Mouse (Mus musculus) heart, embryonic 11.5 days (tissue): ENCODE results near the gene Zmiz1. TPM values are rescaled to one million over a fixed set of nuclear protein-coding genes. Genes with fewer than 3 reads are reported as not detected.

Source experiments
- ATAC-seq: fragments of 200-750 bp; cut with Nextera tagmentation; replicated peaks from 2 replicates; pipeline ENCODE4 v1.8.0; 2017; ENCODE audit warnings: moderate library complexity; ENCODE audit not compliant: insufficient number of reproducible peaks, low FRiP score, low TSS enrichment
- H3K27ac ChIP-seq: fragments of 300-500 bp; sonication (generic); 2 replicates; pipeline ENCODE4 v1.5.1; 2014; ENCODE audit warnings: mild to moderate bottlenecking, low read depth, low read length
- H3K27me3 ChIP-seq: fragments of 300-500 bp; sonication (generic); 2 replicates; pipeline ENCODE4 v1.6.1; 2014; ENCODE audit warnings: mild to moderate bottlenecking, low read length, mixed read lengths; ENCODE audit not compliant: control insufficient read depth, insufficient read depth
- H3K36me3 ChIP-seq: fragments of 300-500 bp; sonication (generic); 2 replicates; pipeline ENCODE4 v1.6.1; 2014; ENCODE audit warnings: mild to moderate bottlenecking, low read length, moderate library complexity, mixed read lengths; ENCODE audit not compliant: control insufficient read depth, insufficient read depth
- H3K4me1 ChIP-seq: fragments of 300-500 bp; sonication (generic); 2 replicates; pipeline ENCODE4 v1.6.1; 2014; ENCODE audit warnings: low read length; ENCODE audit not compliant: control insufficient read depth, insufficient read depth
- H3K4me2 ChIP-seq: fragments of 300-500 bp; sonication (generic); 2 replicates; pipeline ENCODE4 v1.6.1; 2014; ENCODE audit warnings: mild to moderate bottlenecking, moderate library complexity
- H3K4me3 ChIP-seq: fragments of 300-500 bp; sonication (generic); 2 replicates; pipeline ENCODE4 v1.5.1; 2014; ENCODE audit warnings: low read depth, low read length
- H3K9ac ChIP-seq: fragments of 300-500 bp; sonication (generic); 2 replicates; pipeline ENCODE4 v1.6.1; 2014; ENCODE audit warnings: mild to moderate bottlenecking, low read depth, low read length, moderate library complexity
- H3K9me3 ChIP-seq: fragments of 300-500 bp; sonication (generic); replicated peaks from 2 replicates; pipeline ENCODE4 v1.6.1; 2016; ENCODE audit warnings: low read length; ENCODE audit not compliant: control insufficient read depth
- WGBS: fragments of 180-500 bp; shearing (Covaris S2); extraction: QIAGEN DNeasy Blood & Tissue Kit; methylation state at CpG from one replicate; pipeline ENCODE4 v1.1.7; 2014; ENCODE audit not compliant: insufficient replicate concordance; 5-methylcytosine and 5-hydroxymethylcytosine counted together
- polyA plus RNA-seq: library from polyadenylated mRNA; unstranded; fragments of >200 nt; fragmentation: Nextera tagmentation; extraction: Ambion mirVana; gene quantifications from 2 replicates; pipeline ENCODE4 v1.2.1, GENCODE M21; 2014

Zmiz1 gene
- polyA plus RNA-seq, 1 experiment from 2014 or later = 34.9 TPM

- no peaks in the 10 kb centered on the region for H3K9me3 ChIP-seq
- H3K27ac ChIP-seq = no peak overlapping the region
- H3K4me2 ChIP-seq = no peak overlapping the region
- no peak overlapping the region for H3K4me3 ChIP-seq
- H3K9ac ChIP-seq = no peak overlapping the region
- WGBS = 88% methylated on average over 4 of the region's 4 CpGs
- H3K4me1 ChIP-seq = peaks cover 66% of the 10 kb centered on the region
- ATAC-seq = no peak
- no peaks in the 10 kb centered on the region for H3K27me3 ChIP-seq
- peaks cover 10% of the 10 kb centered on the region for H3K36me3 ChIP-seq
These were observed 160.2 kb downstream of the Zmiz1 start for GRCm38 (mm10) chr14:25619066-25619762.

DNA sequence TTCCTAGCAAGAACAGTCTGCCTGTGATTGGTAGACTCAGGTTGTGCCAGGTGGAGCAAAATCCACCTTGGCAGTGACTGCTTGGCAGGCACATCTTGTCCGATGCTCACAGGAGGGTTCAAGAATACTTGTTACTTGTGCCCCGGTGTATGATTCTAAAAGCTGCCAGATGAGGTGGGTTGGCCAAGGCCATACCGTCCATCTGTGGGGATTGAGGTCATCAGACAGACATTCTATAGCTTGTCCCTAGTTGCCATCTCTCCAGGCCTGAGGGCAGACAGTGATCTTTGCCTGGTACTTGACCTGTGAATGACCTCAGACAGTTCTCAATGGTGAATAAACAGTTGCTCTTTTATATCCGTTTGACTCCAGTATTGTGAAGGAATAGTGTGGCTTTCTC lies 161.8 kb downstream of the Zmiz1 start:
- peaks cover 67% of the 10 kb centered on the region for H3K4me1 ChIP-seq
- no peak overlapping the region for H3K4me2 ChIP-seq
- 57% methylated on average over 4 of the region's 4 CpGs for WGBS
- no peak overlapping the region for H3K4me3 ChIP-seq
- no peak overlapping the region for H3K27ac ChIP-seq
- H3K27me3 ChIP-seq = no peaks in the 10 kb centered on the region
- peaks cover 13% of the 10 kb centered on the region for H3K36me3 ChIP-seq
- ATAC-seq = no peak
- H3K9ac ChIP-seq = no peak overlapping the region
- H3K9me3 ChIP-seq = no peaks in the 10 kb centered on the region

DNA sequence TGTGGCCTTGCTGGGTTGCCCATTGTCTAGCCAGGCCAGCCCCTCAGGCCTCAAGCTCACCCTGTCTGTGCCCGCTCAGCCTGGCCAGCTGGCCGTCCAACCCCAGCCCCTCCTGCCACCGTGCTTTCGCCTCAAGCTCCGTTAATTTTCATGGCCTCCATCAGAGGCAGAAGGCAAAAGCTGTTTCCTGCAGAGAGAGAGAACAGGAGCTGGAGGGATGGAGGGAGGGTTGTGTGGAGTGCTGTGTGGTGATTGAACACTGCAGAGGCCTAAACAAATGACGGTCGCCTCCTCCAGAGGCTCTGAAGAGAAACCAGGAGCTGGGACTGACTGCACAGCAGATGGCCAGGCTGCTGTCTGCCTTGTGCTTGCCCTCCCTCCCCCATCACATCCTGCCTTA lies 164.7 kb downstream of the Zmiz1 start:
- H3K27ac ChIP-seq = 0 out of 2 replicates have a peak overlapping the region, but pooled peaks have one; percentile 4
- no peaks in the 10 kb centered on the region for H3K27me3 ChIP-seq
- H3K9me3 ChIP-seq = no peaks in the 10 kb centered on the region
- no peak overlapping the region for H3K4me3 ChIP-seq
- ATAC-seq = no peak
- WGBS = 65% methylated on average over 7 of the region's 7 CpGs
- no peak overlapping the region for H3K4me2 ChIP-seq
- H3K9ac ChIP-seq = peak overlapping the region; percentile 40
- H3K36me3 ChIP-seq = peaks cover 9% of the 10 kb centered on the region
- peaks cover 77% of the 10 kb centered on the region for H3K4me1 ChIP-seq

DNA sequence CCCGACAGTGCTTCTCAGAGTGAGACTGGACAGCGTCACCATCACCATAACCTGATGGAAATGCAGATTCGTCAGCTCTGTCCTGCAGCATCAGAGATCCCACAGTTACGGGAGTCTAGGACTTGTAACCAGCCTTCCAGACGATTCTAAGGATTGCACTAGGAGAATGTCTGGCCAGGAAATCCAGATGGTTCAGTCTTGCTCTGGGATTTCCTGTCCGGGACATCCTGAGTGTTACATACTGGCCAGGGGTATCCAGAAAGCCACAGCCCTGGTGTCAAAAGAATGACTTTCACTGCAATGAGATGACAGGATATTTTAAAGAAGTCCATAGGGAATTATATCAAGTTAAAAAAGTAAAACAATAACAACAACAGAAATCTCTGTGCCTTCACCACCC lies 165.7 kb downstream of the Zmiz1 start:
- peaks cover 9% of the 10 kb centered on the region for H3K36me3 ChIP-seq
- H3K27ac ChIP-seq = no peak overlapping the region; the same call in 1 of the 2 replicates
- H3K4me2 ChIP-seq = no peak overlapping the region
- peaks cover 87% of the 10 kb centered on the region for H3K4me1 ChIP-seq
- H3K9me3 ChIP-seq = no peaks in the 10 kb centered on the region
- no peak overlapping the region for H3K4me3 ChIP-seq
- 56% methylated on average over 6 of the region's 6 CpGs for WGBS
- no peak overlapping the region for H3K9ac ChIP-seq
- no peak for ATAC-seq
- H3K27me3 ChIP-seq = no peaks in the 10 kb centered on the region

GRCm38 (mm10) chr14:25627599-25628255 lies 168.7 kb downstream of the Zmiz1 start:
- no peak overlapping the region for H3K9ac ChIP-seq
- no peaks in the 10 kb centered on the region for H3K27me3 ChIP-seq
- no peak overlapping the region for H3K4me2 ChIP-seq
- no peaks in the 10 kb centered on the region for H3K9me3 ChIP-seq
- no peak overlapping the region for H3K4me3 ChIP-seq
- H3K36me3 ChIP-seq = peaks cover 9% of the 10 kb centered on the region
- H3K27ac ChIP-seq = no peak overlapping the region
- WGBS = 70% methylated on average over 3 of the region's 3 CpGs
- peaks cover 90% of the 10 kb centered on the region for H3K4me1 ChIP-seq
- ATAC-seq = no peak

GRCm38 (mm10) chr14:25628448-25629099 lies 169.6 kb downstream of the Zmiz1 start:
- H3K4me1 ChIP-seq = peaks cover 91% of the 10 kb centered on the region
- H3K4me3 ChIP-seq = no peak overlapping the region
- peak overlapping the region; percentile 84 for H3K27ac ChIP-seq
- no peaks in the 10 kb centered on the region for H3K27me3 ChIP-seq
- WGBS = 71% methylated on average over 5 of the region's 5 CpGs
- peaks cover 6% of the 10 kb centered on the region for H3K36me3 ChIP-seq
- no peak overlapping the region for H3K4me2 ChIP-seq
- H3K9me3 ChIP-seq = no peaks in the 10 kb centered on the region
- 0 out of 2 replicates have a peak overlapping the region, but pooled peaks have one; percentile 34 for H3K9ac ChIP-seq
- ATAC-seq = no peak

GRCm38 (mm10) chr14:25629866-25630606 lies 171.1 kb downstream of the Zmiz1 start:
- Histone ChIP-seq H3K9me3 (no peaks in the 10 kb centered on the region), H3K27me3 (no peaks in the 10 kb centered on the region), H3K4me3 (no peak overlapping the region), H3K27ac (peak overlapping the region; percentile 84), H3K4me2 (0 out of 2 replicates have a peak overlapping the region, but pooled peaks have one; percentile 25), H3K36me3 (peaks cover 3% of the 10 kb centered on the region; the same call in 1 of the 2 replicates), H3K9ac (peak overlapping the region; percentile 22; the same call in 1 of the 2 replicates), H3K4me1 (peaks cover 90% of the 10 kb centered on the region)
- no peak for ATAC-seq
- WGBS = 58% methylated on average over 12 of the region's 12 CpGs
